Mouse (Mus musculus): ENCODE measurements around the gene Cyp4a14. TPM values are rescaled to one million over a fixed set of nuclear protein-coding genes. Genes with fewer than 3 reads are reported as not detected.
"Not testable (repeated sequence)": the region's sequence is repeated elsewhere in the genome, so short reads cannot be mapped to it uniquely, and the experiment has no call there.

The Cyp4a14 gene
- total and polyA plus RNA-seq, 2 experiments: 291 to 420 TPM

DNA sequence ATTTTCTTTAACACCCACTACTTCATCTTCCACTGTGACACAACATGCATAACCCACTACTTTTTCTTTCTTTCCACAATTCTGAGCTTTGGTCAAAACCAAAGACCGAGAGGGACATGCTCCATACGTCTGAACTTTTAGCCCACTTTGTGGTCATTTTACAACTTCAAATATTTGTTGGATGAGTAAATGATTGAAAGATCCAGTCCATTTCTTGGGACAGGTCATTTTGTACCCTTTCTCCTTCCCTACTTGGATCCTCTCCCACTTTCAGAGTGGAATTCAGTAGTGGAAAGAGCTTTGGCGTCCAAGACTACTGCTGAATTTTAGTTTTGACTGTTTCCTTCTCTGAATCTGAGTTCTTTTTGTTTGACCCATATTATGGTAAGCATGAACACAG lies 1.5 kb upstream of the Cyp4a14 start:
- no peaks in the 10 kb centered on the region for H3K27me3 ChIP-seq (ENCODE audit: control insufficient read depth, insufficient read depth, low read length)
- peaks cover under 1% of the 10 kb centered on the region; the same call in 1 of the 2 replicates for H3K36me3 ChIP-seq (ENCODE audit: control insufficient read depth, insufficient read depth, low read length)
- TF ChIP-seq CTCF (IDR thresholded peaks at IDR 0.05; ENCODE audit: low read depth, low read length) (no peak), POLR2A (IDR thresholded peaks at IDR 0.05; ENCODE audit: extremely low read depth, insufficient read depth, low read length) (no peak)
- no peak overlapping the region for H3K4me3 ChIP-seq (ENCODE audit: insufficient read depth, low read depth, low read length)
- no peaks in the 10 kb centered on the region for H3K79me2 ChIP-seq (ENCODE audit: control insufficient read depth, insufficient read depth, low read length)
- peak; percentile 95 for DNase-seq (ENCODE audit: extremely low read depth, low read depth, low spot score)
- WGBS: 22% methylated on average over 3 of the region's 3 CpGs
- 0 out of 2 replicates have a peak overlapping the region, but pooled peaks have one; percentile 52 for H3K27ac ChIP-seq (replicated peaks; ENCODE audit: insufficient read depth, low read depth, low read length)
- peaks cover 15% of the 10 kb centered on the region; the same call in 1 of the 2 replicates for H3K4me1 ChIP-seq (ENCODE audit: control insufficient read depth, insufficient read depth, low read length)
- no peak overlapping the region for H3K9ac ChIP-seq (ENCODE audit: low read depth, low read length)

DNA sequence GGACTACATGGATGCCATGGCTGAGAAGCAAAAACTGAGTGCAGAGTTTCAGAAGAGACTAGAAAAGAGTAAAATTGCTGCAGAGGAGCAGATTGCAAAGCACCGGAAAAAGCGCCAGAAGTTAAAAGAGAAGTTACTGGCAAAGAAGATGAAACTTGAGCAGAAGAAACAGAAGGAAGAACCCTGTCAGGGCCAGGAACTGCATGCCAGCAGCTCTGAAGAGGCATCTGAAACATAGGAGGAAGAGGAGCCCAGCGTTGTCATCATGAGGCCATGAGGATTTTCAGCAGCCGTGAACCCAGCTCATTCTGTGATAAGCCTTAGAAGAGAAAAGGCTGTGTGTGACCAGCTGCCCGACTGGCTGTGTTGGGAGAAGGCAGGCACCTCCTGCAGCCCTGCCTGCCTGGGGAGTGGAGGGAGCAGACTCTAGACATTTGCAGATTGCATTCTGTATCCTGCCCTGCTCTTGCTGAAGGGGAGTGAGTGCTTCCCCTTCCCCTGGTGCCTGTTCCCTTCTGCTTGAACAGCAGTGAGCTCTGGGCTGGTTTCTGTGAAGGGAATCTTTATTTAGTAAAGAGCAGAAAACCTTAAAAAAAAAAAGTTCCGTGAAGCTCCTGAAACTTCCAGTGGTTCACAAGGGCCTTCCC lies 14.8 kb downstream of the Cyp4a14 start:
- 75% methylated on average over 6 of the region's 6 CpGs for WGBS
- TF ChIP-seq CTCF (IDR thresholded peaks at IDR 0.05; ENCODE audit: low read depth, low read length) (no peak), POLR2A (IDR thresholded peaks at IDR 0.05; ENCODE audit: extremely low read depth, insufficient read depth, low read length) (no peak)
- Histone ChIP-seq H3K79me2 (ENCODE audit: control insufficient read depth, insufficient read depth, low read length) (no peaks in the 10 kb centered on the region), H3K4me3 (ENCODE audit: insufficient read depth, low read depth, low read length) (no peak overlapping the region), H3K9ac (ENCODE audit: low read depth, low read length) (no peak overlapping the region), H3K27me3 (ENCODE audit: control insufficient read depth, insufficient read depth, low read length) (no peaks in the 10 kb centered on the region), H3K4me1 (ENCODE audit: control insufficient read depth, insufficient read depth, low read length) (no peaks in the 10 kb centered on the region; the same call in 1 of the 2 replicates), H3K27ac (replicated peaks; ENCODE audit: insufficient read depth, low read depth, low read length) (no peak overlapping the region), H3K36me3 (ENCODE audit: control insufficient read depth, insufficient read depth, low read length) (no peaks in the 10 kb centered on the region)
- no peak for DNase-seq (ENCODE audit: extremely low read depth, low read depth, low spot score)

DNA sequence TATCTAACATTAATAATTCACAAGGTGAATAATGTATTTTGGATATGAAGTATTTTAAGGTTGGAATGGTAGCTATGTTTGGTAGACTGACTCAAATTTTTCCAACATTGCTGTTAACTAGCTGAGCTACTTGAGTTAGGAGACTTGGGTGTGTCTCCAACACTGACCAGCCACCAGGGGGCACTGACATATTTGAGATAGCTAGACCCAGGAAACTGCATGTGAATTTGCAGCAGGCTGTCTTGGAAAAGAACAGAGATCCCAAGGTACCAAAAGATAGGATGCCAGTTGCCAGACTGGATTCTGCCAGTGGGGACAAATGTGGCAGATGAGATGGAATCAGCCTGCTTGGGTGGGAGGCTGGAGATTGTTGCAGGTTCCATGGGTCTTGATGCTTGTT lies 19.9 kb downstream of the Cyp4a14 start:
- not testable (repeated sequence) for DNase-seq (ENCODE audit: extremely low read depth, low read depth, low spot score); H3K4me3 ChIP-seq (ENCODE audit: insufficient read depth, low read depth, low read length); H3K36me3 ChIP-seq (ENCODE audit: control insufficient read depth, insufficient read depth, low read length); H3K27me3 ChIP-seq (ENCODE audit: control insufficient read depth, insufficient read depth, low read length); H3K79me2 ChIP-seq (ENCODE audit: control insufficient read depth, insufficient read depth, low read length); H3K4me1 ChIP-seq (ENCODE audit: control insufficient read depth, insufficient read depth, low read length); H3K9ac ChIP-seq (ENCODE audit: low read depth, low read length); H3K27ac ChIP-seq (replicated peaks; ENCODE audit: insufficient read depth, low read depth, low read length)

DNA sequence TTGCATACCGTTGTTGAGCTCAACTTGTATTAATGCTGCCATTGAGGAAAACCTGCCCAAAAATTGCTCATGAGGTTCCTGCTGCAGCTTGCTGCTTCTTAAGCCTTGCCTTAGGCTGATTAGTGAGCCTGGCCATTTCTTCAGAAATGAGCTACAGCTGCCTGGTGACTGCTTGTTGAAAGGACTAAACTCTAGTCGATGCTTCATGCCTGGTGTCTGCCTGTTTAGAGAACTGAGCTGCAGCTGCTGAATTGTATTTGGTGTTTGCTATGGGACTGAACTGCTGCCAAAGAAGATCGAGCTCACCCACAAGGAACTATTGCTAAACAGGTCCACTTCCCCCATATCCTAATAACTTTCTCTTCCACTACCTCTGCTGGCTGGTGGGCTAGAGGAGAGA lies 22.4 kb downstream of the Cyp4a14 start:
- 40% methylated on average over 3 of the region's 3 CpGs for WGBS
- H3K27ac ChIP-seq (replicated peaks; ENCODE audit: insufficient read depth, low read depth, low read length); H3K36me3 ChIP-seq (ENCODE audit: control insufficient read depth, insufficient read depth, low read length); H3K4me3 ChIP-seq (ENCODE audit: insufficient read depth, low read depth, low read length); H3K27me3 ChIP-seq (ENCODE audit: control insufficient read depth, insufficient read depth, low read length); H3K79me2 ChIP-seq (ENCODE audit: control insufficient read depth, insufficient read depth, low read length); H3K4me1 ChIP-seq (ENCODE audit: control insufficient read depth, insufficient read depth, low read length); DNase-seq (ENCODE audit: extremely low read depth, low read depth, low spot score); H3K9ac ChIP-seq (ENCODE audit: low read depth, low read length): not testable (repeated sequence)

DNA sequence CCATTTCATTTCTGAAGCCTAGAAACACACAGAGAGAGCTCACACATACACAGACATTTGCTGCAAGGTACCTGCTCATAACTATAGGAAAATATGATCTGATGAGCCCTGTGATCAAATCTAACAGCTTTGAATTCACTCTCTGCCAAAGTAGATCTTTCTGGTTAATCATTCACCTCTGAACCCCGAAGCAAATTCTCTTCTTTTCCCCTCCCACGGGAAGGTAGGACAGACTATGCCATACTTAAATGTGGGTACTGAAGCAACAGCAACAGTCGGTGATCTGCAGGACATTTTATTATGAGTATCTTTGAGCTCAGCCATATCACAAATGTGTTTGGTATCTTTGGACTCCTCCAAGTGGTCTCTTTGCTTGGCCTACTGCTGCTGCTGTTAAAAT lies 43.6 kb downstream of the Cyp4a14 start, which contains the start of gene Cyp4a30b:
TSS of gene Cyp4a30b (plus strand) at position 301 of the 400 bp plus-strand sequence.
- Histone ChIP-seq H3K79me2 (ENCODE audit: control insufficient read depth, insufficient read depth, low read length) (no peaks in the 10 kb centered on the region), H3K27ac (replicated peaks; ENCODE audit: insufficient read depth, low read depth, low read length) (no peak within 1 kb of the TSS), H3K36me3 (ENCODE audit: control insufficient read depth, insufficient read depth, low read length) (no peaks in the 10 kb centered on the region), H3K9ac (ENCODE audit: low read depth, low read length) (no peak within 1 kb of the TSS), H3K4me3 (ENCODE audit: insufficient read depth, low read depth, low read length) (no peak within 1 kb of the TSS), H3K27me3 (ENCODE audit: control insufficient read depth, insufficient read depth, low read length) (no peaks in the 10 kb centered on the region), H3K4me1 (ENCODE audit: control insufficient read depth, insufficient read depth, low read length) (no peaks in the 10 kb centered on the region)
- peak; percentile 13 for DNase-seq (ENCODE audit: extremely low read depth, low read depth, low spot score)
- WGBS: 32% methylated on average over 3 of the region's 3 CpGs
- no peak for TF ChIP-seq POLR2A (IDR thresholded peaks at IDR 0.05; ENCODE audit: extremely low read depth, insufficient read depth, low read length)
- TF ChIP-seq CTCF (IDR thresholded peaks at IDR 0.05; ENCODE audit: low read depth, low read length): no peak

DNA sequence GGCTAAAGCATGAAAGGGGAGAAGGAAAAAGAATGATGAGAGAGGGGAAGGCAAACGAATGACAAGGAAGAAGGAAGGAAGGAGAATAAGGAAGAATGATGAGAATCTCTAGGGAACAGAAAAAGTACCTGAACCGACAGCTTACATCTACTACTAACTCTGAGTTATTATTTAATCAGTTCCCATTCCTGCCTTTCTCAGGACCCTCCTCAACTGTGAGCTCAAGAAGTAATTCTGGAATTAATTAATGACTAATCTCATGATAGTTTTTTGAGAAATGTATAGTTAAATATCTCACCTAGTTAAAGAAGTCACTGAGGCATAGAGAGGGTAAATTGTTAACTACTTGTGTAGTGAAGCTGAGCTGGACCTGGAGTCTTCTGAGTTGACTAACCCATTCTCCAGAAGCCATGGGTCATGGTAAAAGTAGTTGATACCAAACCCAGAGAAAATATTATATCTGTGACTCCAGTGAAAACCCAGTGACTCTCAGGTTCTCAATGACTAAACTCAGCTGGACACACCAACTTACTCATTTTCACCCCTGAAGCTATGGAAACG lies 45.3 kb downstream of the Cyp4a14 start:
- Histone ChIP-seq H3K36me3 (ENCODE audit: control insufficient read depth, insufficient read depth, low read length) (no peaks in the 10 kb centered on the region), H3K79me2 (ENCODE audit: control insufficient read depth, insufficient read depth, low read length) (no peaks in the 10 kb centered on the region), H3K4me1 (ENCODE audit: control insufficient read depth, insufficient read depth, low read length) (no peaks in the 10 kb centered on the region), H3K9ac (ENCODE audit: low read depth, low read length) (no peak overlapping the region), H3K27me3 (ENCODE audit: control insufficient read depth, insufficient read depth, low read length) (no peaks in the 10 kb centered on the region), H3K27ac (replicated peaks; ENCODE audit: insufficient read depth, low read depth, low read length) (no peak overlapping the region), H3K4me3 (ENCODE audit: insufficient read depth, low read depth, low read length) (no peak overlapping the region)
- TF ChIP-seq POLR2A (IDR thresholded peaks at IDR 0.05; ENCODE audit: extremely low read depth, insufficient read depth, low read length): no peak
- no peak for TF ChIP-seq CTCF (IDR thresholded peaks at IDR 0.05; ENCODE audit: low read depth, low read length)
- DNase-seq (ENCODE audit: extremely low read depth, low read depth, low spot score): no peak
- 69% methylated on average over 3 of the region's 3 CpGs for WGBS

Other genes starting within 250 kb of the Cyp4a14 start
- gene Cyp4a12a, start 197.1 kb downstream of the Cyp4a14 start, total RNA-seq (2014; rRNA removed): 0.34 and 0.37 TPM in 2 replicates
- gene Cyp4a12a, start 197.1 kb downstream of the Cyp4a14 start, polyA plus RNA-seq (2012; rRNA removed): 0.91 and 8.7 TPM in 2 replicates
- gene Cyp4a12b, start 84.5 kb downstream of the Cyp4a14 start, total RNA-seq (2014; rRNA removed): 0.37 and 0.47 TPM in 2 replicates
- gene Cyp4a12b, start 84.5 kb downstream of the Cyp4a14 start, polyA plus RNA-seq (2012; rRNA removed): 0.18 TPM in 1 of 2 replicates, not detected in the other
- gene Cyp4a30b, start 43.5 kb downstream of the Cyp4a14 start, total RNA-seq (2014; rRNA removed): not detected in 2 replicates
- not detected in 2 replicates for gene Cyp4a30b, start 43.5 kb downstream of the Cyp4a14 start, polyA plus RNA-seq (2012; rRNA removed)
- 375 and 556 TPM in 2 replicates for gene Cyp4a10, start 22.1 kb upstream of the Cyp4a14 start, total RNA-seq (2014; rRNA removed)
- 427 and 619 TPM in 2 replicates for gene Cyp4a10, start 22.1 kb upstream of the Cyp4a14 start, polyA plus RNA-seq (2012; rRNA removed)
- 8.3 and 19.2 TPM in 2 replicates for gene Cyp4a31, start 67.5 kb upstream of the Cyp4a14 start, total RNA-seq (2014; rRNA removed)
- gene Cyp4a31, start 67.5 kb upstream of the Cyp4a14 start, polyA plus RNA-seq (2012; rRNA removed): 7.3 and 8.5 TPM in 2 replicates
- 19.5 and 23.2 TPM in 2 replicates for gene Cyp4a32, start 104.8 kb upstream of the Cyp4a14 start, total RNA-seq (2014; rRNA removed)
- 8.4 and 12.2 TPM in 2 replicates for gene Cyp4a32, start 104.8 kb upstream of the Cyp4a14 start, polyA plus RNA-seq (2012; rRNA removed)
- 34.9 and 38.7 TPM in 2 replicates for gene Cyp4b1, start 151.6 kb upstream of the Cyp4a14 start, total RNA-seq (2014; rRNA removed)
- gene Cyp4b1, start 151.6 kb upstream of the Cyp4a14 start, polyA plus RNA-seq (2012; rRNA removed): 17.5 and 24.3 TPM in 2 replicates
- 10.7 TPM in 2 replicates for gene Efcab14, start 241.6 kb upstream of the Cyp4a14 start, total RNA-seq (2014; rRNA removed)
- gene Efcab14, start 241.6 kb upstream of the Cyp4a14 start, polyA plus RNA-seq (2012; rRNA removed): 8.0 and 9.7 TPM in 2 replicates

Measured in liver, adult 2 months (tissue).